Mouse (Mus musculus) activated CD4-positive, CD25-positive, alpha-beta regulatory T cell, adult 4 months (primary cell): ENCODE data around the gene Hectd1. TPM values are rescaled to one million over a fixed set of nuclear protein-coding genes. Genes with fewer than 3 reads are reported as not detected.

Experiments used
- ATAC-seq: one replicate; pipeline ENCODE4 v1.8.0; 2017
- polyA plus RNA-seq, 2 experiments: library from polyadenylated mRNA; unstranded; fragments of 100-300 nt; shearing (Covaris generic); gene quantifications; one replicate each; pipeline ENCODE4 v1.2.1; 2017

The Hectd1 gene
- polyA plus RNA-seq, 2 experiments from 2014 or later = 58.5 to 73.1 TPM

DNA sequence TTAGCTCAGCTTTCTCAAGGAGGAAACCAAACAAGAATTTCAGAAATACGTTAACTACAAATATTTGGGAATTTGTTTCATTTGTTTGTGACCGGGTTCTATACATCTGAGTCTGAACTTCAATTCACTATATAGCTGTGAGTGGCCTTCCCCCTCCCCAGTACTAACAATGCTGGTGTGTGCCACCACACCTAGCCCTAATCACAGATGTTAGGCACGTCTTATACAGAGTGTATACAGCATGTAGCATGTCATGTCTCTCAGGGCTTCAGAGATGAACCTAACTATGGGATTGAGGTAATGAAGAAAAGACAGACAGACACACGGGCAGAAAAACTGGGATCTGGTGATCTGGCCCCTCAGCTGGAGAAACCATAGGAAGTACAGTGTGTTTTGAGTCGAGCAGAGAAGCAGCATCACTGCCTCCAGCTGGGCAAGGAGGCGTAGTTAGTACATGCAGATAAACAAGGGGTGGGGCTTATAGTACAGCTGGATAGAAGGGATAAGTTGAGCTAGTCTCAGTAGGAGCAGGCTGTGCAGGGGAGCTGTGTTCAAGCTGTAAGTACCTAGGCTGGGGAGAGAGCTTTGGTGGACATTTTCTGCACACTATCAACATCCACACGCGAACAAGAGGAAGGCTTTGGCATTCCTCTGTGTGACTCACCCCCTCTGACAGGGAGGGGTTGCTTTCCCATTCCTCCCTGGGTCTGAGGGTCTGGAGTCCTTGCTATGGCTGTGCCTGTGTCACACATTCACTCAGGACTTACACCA, 129.5 kb downstream of the Hectd1 start:
- ATAC-seq = no peak

DNA sequence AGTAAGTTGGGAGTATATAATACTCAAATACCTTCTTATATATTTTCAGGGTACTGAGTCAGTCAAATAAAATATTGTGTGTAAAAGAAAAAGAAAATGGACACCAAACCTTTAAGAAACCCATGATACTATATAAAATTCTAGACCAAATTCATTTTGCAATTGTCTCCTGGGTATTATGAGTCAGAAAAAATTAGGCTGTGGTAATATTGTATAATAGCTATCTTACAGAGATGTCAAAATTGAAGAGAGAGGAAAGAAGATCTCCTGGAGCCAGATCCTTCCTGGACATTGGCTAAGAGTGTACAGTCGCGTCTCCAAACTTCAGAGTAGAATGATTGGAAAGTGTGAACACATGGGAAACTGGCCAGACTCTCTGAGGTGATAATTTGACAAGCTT, 133.2 kb downstream of the Hectd1 start:
- ATAC-seq = no peak

DNA sequence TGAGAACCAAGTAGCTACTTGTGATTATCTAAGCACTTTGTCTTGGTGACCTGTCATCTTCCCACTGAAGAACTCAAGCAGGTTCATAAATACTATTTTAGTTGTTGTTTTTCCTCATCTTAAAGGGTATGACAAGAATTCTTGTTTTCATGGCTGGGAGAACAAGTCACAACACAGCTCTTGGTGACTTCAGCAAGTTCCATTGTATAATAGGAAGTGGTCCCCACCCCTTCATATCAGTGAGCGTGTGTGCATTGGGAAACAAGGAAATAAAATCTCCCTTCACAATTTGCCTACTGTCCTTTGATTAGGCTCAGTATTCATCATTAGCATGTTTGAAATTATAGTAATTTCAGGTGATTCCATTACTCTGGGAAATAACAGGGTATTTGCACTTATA, 134.4 kb downstream of the Hectd1 start:
- ATAC-seq = no peak

DNA sequence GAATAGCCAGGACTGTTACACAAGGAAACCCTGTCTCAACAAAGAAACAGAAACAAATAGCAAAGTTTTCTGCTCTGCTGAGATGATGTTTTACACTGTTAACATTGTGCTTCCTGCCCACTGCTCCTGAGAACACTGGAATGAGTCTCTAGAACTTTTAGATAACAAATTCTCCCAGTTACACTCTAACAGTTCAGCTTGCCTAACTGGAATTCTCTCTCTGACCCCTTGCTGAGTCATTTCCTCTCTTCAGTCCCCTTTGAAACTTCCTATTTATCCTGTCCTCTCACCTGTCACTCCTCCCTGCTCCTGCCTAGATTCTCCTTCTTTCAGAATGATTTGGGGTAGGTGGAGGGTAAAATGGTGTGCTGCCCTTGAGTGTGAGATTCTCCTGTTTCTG, 135.2 kb downstream of the Hectd1 start:
- no peak for ATAC-seq

Other genes starting within 250 kb of the Hectd1 start
- gene Coch, start 236.2 kb downstream of the Hectd1 start, polyA plus RNA-seq = under 1 TPM in 1 of 2 experiments, not detected in 1; 0.16 TPM
- gene Ap4s1, start 138.5 kb downstream of the Hectd1 start, polyA plus RNA-seq = 10 to 100 TPM; 15.8 to 16.7 TPM
- gene Strn3, start 137.6 kb downstream of the Hectd1 start, polyA plus RNA-seq = 10 to 100 TPM; 15.6 to 23.2 TPM
- 10 to 100 TPM in 1 of 2 experiments, 1 to 10 TPM in 1; 7.5 to 12.2 TPM for gene Heatr5a, start 141.8 kb upstream of the Hectd1 start, polyA plus RNA-seq
- gene Dtd2, start 177.0 kb upstream of the Hectd1 start, polyA plus RNA-seq = 10 to 100 TPM; 12.8 to 17.3 TPM
- gene Gpr33, start 198.5 kb upstream of the Hectd1 start, polyA plus RNA-seq = not detected